Mouse (Mus musculus) bone marrow, adult 2 months (tissue): ENCODE results near the gene Sstr3.

Experiments
- CTCF ChIP-seq: fragments of 200-500 bp; IDR thresholded peaks from 2 replicates; pipeline ENCODE4 v1.5.1; 2011; ENCODE audit warnings: low read length, control low read depth; ENCODE audit not compliant: control insufficient read depth, insufficient read depth
- POLR2A ChIP-seq: fragments of 200-500 bp; IDR thresholded peaks from 2 replicates; pipeline ENCODE4 v1.6.1; 2011; ENCODE audit warnings: low read depth, mild to moderate bottlenecking, control low read depth, low read length, borderline replicate concordance; ENCODE audit not compliant: control insufficient read depth

DNA sequence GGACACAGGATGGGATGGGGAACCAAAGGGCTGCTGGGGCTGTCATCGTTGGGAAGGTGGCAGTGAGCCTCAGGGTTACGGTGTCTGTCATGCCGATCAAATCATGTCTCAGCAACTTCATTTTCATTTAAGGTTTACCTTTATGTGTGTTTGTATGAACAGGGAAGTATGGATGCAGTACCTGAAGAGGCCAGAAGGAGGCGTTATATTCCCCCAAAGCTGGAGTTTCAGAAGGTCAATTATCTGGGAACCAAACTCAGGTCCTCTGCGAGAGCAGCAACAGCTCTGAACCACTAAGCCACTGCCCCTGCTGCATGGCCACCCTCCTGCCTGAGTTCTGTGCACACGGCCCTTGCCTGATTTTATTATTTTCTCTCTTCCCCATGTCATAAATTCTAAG, 46.3 kb upstream of the Sstr3 start:
- TF ChIP-seq CTCF: no peak
- no peak for TF ChIP-seq POLR2A
